Mouse (Mus musculus) MEL (cell line): ENCODE data around the gene Ptger3.

Source experiments
- BHLHE40 ChIP-seq: IDR thresholded peaks from 2 replicates; pipeline ENCODE4 v1.6.1; 2012; ENCODE audit warnings: low read depth, mild to moderate bottlenecking, inconsistent platforms, low read length, improper control_type of control experiment, borderline replicate concordance
- CHD2 ChIP-seq: IDR thresholded peaks from 2 replicates; pipeline ENCODE4 v1.6.1; 2011; ENCODE audit warnings: low read length, improper control_type of control experiment
- CTCF ChIP-seq, 3 experiments: IDR thresholded peaks in 2 of 3; conservative IDR thresholded peaks in 1 of 3; 2 replicates each; pipeline ENCODE4 v1.5.1; 2011 to 2012; ENCODE audit warnings: low read length in 3 of 3, low read depth in 2 of 3, mild to moderate bottlenecking in 2 of 3, improper control_type of control experiment in 1 of 3, inconsistent platforms in 1 of 3, mixed read lengths in 1 of 3, moderate library complexity in 1 of 3; ENCODE audit not compliant: control insufficient read depth in 1 of 3, insufficient read depth in 1 of 3, poor library complexity in 1 of 3, severe bottlenecking in 1 of 3
- EP300 ChIP-seq, 2 experiments: IDR thresholded peaks; 2 replicates each; pipeline ENCODE4 v1.6.1; 2011; ENCODE audit warnings: improper control_type of control experiment in 2 of 2, low read length in 2 of 2, low read depth in 1 of 2, mild to moderate bottlenecking in 1 of 2
- GATA1 ChIP-seq: IDR thresholded peaks from 2 replicates; pipeline ENCODE4 v1.6.1; 2011; ENCODE audit warnings: low read depth, low read length, improper control_type of control experiment
- MAFK ChIP-seq: IDR thresholded peaks from 2 replicates; pipeline ENCODE4 v1.6.1; 2011; ENCODE audit warnings: low read depth, mild to moderate bottlenecking, low read length, improper control_type of control experiment, borderline replicate concordance
- MXI1 ChIP-seq: IDR thresholded peaks from 2 replicates; pipeline ENCODE4 v1.6.1; 2011; ENCODE audit warnings: mild to moderate bottlenecking, low read depth, low read length, improper control_type of control experiment
- MYB ChIP-seq: IDR thresholded peaks from 2 replicates; pipeline ENCODE4 v1.6.1; 2011; ENCODE audit warnings: mild to moderate bottlenecking, low read depth, low read length, improper control_type of control experiment
- NELFE ChIP-seq: IDR thresholded peaks from 2 replicates; pipeline ENCODE4 v1.6.1; 2011; ENCODE audit warnings: low read depth, low read length, improper control_type of control experiment
- POLR2A ChIP-seq, 2 experiments: IDR thresholded peaks; 2 replicates each; pipeline ENCODE4 v1.6.1; 2011 to 2012; ENCODE audit warnings: low read length in 2 of 2, mild to moderate bottlenecking in 2 of 2, control low read depth in 1 of 2, improper control_type of control experiment in 1 of 2, low read depth in 1 of 2, moderate library complexity in 1 of 2; ENCODE audit not compliant: control insufficient read depth in 1 of 2, insufficient read depth in 1 of 2, poor library complexity in 1 of 2
- TAL1 ChIP-seq: IDR thresholded peaks from 2 replicates; pipeline ENCODE4 v1.6.1; 2012; ENCODE audit warnings: mild to moderate bottlenecking, inconsistent platforms, low read length, moderate library complexity, mixed read lengths
- USF2 ChIP-seq, 2 experiments: IDR thresholded peaks; 2 replicates each; pipeline ENCODE4 v1.6.1; 2011 to 2012; ENCODE audit warnings: improper control_type of control experiment in 2 of 2, low read length in 2 of 2, borderline replicate concordance in 1 of 2, inconsistent platforms in 1 of 2, low read depth in 1 of 2, mild to moderate bottlenecking in 1 of 2; ENCODE audit not compliant: insufficient read depth in 1 of 2
- ZNF384 ChIP-seq: IDR thresholded peaks from 2 replicates; pipeline ENCODE4 v1.6.1; 2012; ENCODE audit warnings: low read depth, mild to moderate bottlenecking, inconsistent platforms, low read length, improper control_type of control experiment

DNA sequence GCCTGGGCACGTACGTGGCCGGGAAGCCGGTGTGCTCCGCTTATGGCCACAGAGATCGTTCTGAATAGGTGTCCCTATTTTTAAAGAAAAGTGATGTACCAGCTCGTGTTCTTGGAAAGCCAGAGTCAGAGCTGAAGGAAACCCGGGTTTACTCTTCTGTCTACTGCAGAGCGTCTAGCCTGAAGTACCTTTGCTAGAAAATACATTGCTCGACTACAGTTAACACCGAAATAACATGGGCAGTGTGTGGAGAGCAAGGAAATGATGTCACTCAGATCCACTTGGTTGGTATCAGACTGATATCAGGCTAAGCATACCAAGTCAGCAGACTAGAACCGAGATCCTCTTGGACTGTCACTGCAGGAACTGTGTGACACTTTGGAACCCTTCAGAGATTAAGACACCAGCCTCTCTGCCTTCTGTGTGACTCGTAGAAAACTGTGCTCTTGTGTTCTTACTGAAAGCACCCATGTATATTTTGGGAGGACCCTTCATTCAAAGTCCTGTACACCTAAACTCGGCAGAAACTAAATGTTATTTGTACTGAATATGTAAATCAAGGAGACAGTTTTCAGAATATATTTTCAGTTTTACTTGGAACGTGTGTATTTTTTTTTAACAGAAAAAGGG, 31.8 kb upstream of the Ptger3 start:
- no peak for TF ChIP-seq TAL1
- peak in 1 of 2 experiments; percentile 60; a peak in 1 of 4 replicates for TF ChIP-seq POLR2A (IDR thresholded peaks at IDR 0.05; ENCODE audit: control insufficient read depth in 1 of 2, insufficient read depth in 1 of 2, low read depth in 1 of 2, low read length in 2 of 2, poor library complexity in 1 of 2)
- TF ChIP-seq BHLHE40, result no peak
- TF ChIP-seq MXI1, result no peak
- TF ChIP-seq ZNF384, result no peak
- TF ChIP-seq EP300 (IDR thresholded peaks at IDR 0.05; ENCODE audit: low read depth in 1 of 2, low read length in 2 of 2), result no peak; a peak in 1 of 4 replicates
- TF ChIP-seq CHD2, result no peak
- TF ChIP-seq GATA1, result peak; percentile 32; the same call in 1 of the 2 replicates
- no peak for TF ChIP-seq CTCF (IDR thresholded peaks at IDR 0.05 in 2 of 3, conservative IDR thresholded peaks at IDR 0.05 in 1 of 3; ENCODE audit: control insufficient read depth in 1 of 3, insufficient read depth in 1 of 3, low read depth in 2 of 3, low read length in 3 of 3, poor library complexity in 1 of 3, severe bottlenecking in 1 of 3)
- TF ChIP-seq NELFE, result peak; percentile 46; the same call in 1 of the 2 replicates
- no peak for TF ChIP-seq USF2 (IDR thresholded peaks at IDR 0.05; ENCODE audit: borderline replicate concordance in 1 of 2, insufficient read depth in 1 of 2, low read depth in 1 of 2, low read length in 2 of 2)
- TF ChIP-seq MYB, result no peak
- TF ChIP-seq MAFK, result no peak
